Mouse (Mus musculus) spleen, adult 2 months (tissue): ENCODE results near the gene Dnmt3a. TPM values are rescaled to one million over a fixed set of nuclear protein-coding genes. Genes with fewer than 3 reads are reported as not detected.

ENCODE experiments used
- DNase-seq, 2 experiments: peaks; one replicate each; pipeline versions ENCODE4 v3.0.0 to v3.0.0-alpha.2; 2012 to 2021; ENCODE audit warnings: low spot score in 2 of 2, low read depth in 1 of 2
- H3K27ac ChIP-seq: fragments of 200-500 bp; 2 replicates; pipeline ENCODE4 v1.5.1; 2012; ENCODE audit warnings: low read length, inconsistent platforms; ENCODE audit not compliant: insufficient read depth
- H3K27me3 ChIP-seq: fragments of 200-500 bp; 2 replicates; pipeline ENCODE4 v1.6.1; 2012; ENCODE audit warnings: mild to moderate bottlenecking, moderate library complexity, low read length, inconsistent platforms; ENCODE audit not compliant: control insufficient read depth, insufficient read depth
- H3K36me3 ChIP-seq: fragments of 200-500 bp; 2 replicates; pipeline ENCODE4 v1.6.1; 2012; ENCODE audit warnings: mild to moderate bottlenecking, low read length, inconsistent platforms; ENCODE audit not compliant: control insufficient read depth, insufficient read depth
- H3K4me1 ChIP-seq: fragments of 200-500 bp; 2 replicates; pipeline ENCODE4 v1.6.1; 2011; ENCODE audit warnings: inconsistent platforms; ENCODE audit not compliant: control insufficient read depth, insufficient read depth, insufficient read length
- H3K4me3 ChIP-seq: fragments of 200-500 bp; 2 replicates; pipeline ENCODE4 v1.5.1; 2011; ENCODE audit warnings: mild to moderate bottlenecking, inconsistent platforms; ENCODE audit not compliant: insufficient read depth, insufficient read length; ENCODE audit errors: extremely low read depth
- CTCF ChIP-seq: fragments of 200-500 bp; IDR thresholded peaks from 2 replicates; pipeline ENCODE4 v1.5.1; 2011; ENCODE audit warnings: mild to moderate bottlenecking, inconsistent platforms; ENCODE audit not compliant: insufficient read depth, insufficient read length, insufficient replicate concordance; ENCODE audit errors: extremely low read depth
- POLR2A ChIP-seq: fragments of 200-500 bp; IDR thresholded peaks from 2 replicates; pipeline ENCODE4 v1.6.1; 2011; ENCODE audit warnings: low read depth, low read length, inconsistent platforms
- WGBS: fragments of 180-500 bp; shearing (Covaris S2); methylation state at CpG from one replicate; pipeline ENCODE4 v1.1.7; 2018; 5-methylcytosine and 5-hydroxymethylcytosine counted together
- polyA plus RNA-seq: library from polyadenylated mRNA; depleted of rRNA; stranded (reverse); fragments of >200 nt; gene quantifications from 2 replicates; pipeline ENCODE4 v1.2.3, GENCODE M21; 2012

Gene Dnmt3a
- polyA plus RNA-seq, 1 experiment = 19.3 TPM

DNA sequence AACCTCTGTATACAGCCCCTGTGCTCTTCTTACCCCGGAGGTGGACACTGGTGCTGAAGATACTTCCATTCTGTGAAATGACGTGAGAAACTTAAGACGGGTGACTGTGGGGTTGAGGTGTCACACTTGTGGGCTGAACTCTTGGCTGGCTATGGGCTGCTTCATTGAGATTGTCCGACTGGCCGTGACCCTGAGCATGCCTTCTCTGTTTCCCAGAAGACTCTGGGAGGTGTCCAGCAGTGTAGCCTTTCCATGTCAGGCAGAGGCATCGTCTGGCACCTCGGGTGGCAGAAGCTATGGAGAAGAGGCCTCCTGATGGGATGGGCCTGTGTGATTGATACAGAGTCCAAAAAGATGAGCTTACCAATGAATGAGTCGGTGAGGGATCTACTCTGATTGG is 7.3 kb downstream of the Dnmt3a start:
- Histone ChIP-seq H3K27me3 (no peaks in the 10 kb centered on the region), H3K4me3 (no peak overlapping the region), H3K4me1 (peaks cover 7% of the 10 kb centered on the region), H3K36me3 (no peaks in the 10 kb centered on the region), H3K27ac (no peak overlapping the region)
- no peak for DNase-seq
- TF ChIP-seq CTCF (no peak), POLR2A (no peak)
- 88% methylated on average over 8 of the region's 8 CpGs for WGBS

DNA sequence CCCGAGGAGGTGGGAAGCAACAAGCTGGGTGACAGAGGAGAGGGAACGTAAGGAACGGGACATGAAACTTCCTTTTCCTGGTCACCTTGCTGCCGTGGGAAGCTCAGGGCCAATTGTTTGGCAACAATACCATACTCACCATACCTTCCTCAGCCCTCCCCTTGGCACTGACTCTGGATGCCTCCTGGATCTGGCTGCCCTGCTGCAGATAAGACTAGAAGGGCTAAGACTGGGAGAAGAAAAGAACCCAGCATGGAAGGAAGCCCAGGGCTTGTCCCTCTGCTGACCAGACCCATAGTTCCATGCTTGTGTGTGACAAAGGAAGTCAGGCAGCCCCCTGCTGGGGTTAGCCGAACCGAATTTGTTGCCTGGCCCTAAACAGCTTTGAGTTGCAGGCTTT is 9.6 kb downstream of the Dnmt3a start:
- Histone ChIP-seq H3K4me1 (peaks cover 4% of the 10 kb centered on the region; the same call in 1 of the 2 replicates), H3K27ac (no peak overlapping the region), H3K36me3 (no peaks in the 10 kb centered on the region), H3K4me3 (no peak overlapping the region), H3K27me3 (no peaks in the 10 kb centered on the region)
- TF ChIP-seq CTCF = no peak
- TF ChIP-seq POLR2A = no peak
- 58% methylated on average over 6 of the region's 6 CpGs for WGBS
- no peak for DNase-seq

DNA sequence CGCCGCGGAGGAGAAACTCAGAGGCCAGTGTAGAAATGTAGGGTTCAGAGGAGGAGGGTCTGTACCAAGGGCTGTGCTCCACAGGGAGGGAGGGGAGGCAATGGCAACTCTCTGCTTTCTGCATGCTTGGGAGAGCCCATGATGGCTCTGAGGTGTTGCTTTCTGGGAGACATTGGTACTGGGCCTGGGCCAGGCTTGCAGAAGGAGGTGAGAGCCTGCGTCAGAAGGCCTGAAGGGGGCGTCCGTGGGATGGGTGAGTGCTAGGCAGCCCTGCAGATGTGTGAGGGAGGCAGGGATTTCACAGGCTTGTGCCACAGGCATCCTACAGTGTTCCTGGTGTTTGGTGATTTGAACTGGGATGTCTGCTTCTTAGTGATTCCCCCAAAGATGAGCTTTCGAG is 11.2 kb downstream of the Dnmt3a start:
- 83% methylated on average over 7 of the region's 7 CpGs for WGBS
- no peak for TF ChIP-seq POLR2A
- no peak for TF ChIP-seq CTCF
- H3K36me3 ChIP-seq = no peaks in the 10 kb centered on the region

DNA sequence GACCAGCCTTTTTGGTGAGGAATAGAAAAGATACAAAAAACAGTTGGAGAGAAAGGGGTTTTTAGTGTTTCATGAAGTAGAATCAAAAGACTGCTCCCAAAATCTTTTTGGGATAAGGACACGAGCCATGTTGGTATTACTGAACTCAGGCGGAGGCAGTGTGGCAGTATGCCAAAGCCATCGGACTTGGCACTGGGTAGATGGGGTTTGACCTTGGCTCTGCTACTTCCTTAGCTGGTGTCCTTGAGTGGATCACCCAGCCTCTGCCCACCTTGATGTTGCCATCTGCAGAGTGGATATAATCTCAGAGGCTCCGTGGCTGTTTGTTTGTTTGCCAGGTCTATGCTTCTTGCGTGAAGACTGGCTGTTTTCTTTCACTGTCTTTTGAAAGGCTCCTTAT is 11.8 kb downstream of the Dnmt3a start:
- DNase-seq = no peak
- no peaks in the 10 kb centered on the region for H3K36me3 ChIP-seq
- WGBS = 80% methylated on average over 5 of the region's 5 CpGs
- H3K27me3 ChIP-seq = no peaks in the 10 kb centered on the region
- no peak overlapping the region for H3K4me3 ChIP-seq
- no peak for TF ChIP-seq CTCF
- TF ChIP-seq POLR2A = no peak
- H3K27ac ChIP-seq = no peak overlapping the region
- H3K4me1 ChIP-seq = no peaks in the 10 kb centered on the region; the same call in 1 of the 2 replicates

More for the DNA sequence above, 11.2 kb downstream of the Dnmt3a start:
- no peak overlapping the region for H3K27ac ChIP-seq
- no peaks in the 10 kb centered on the region for H3K27me3 ChIP-seq
- no peak overlapping the region for H3K4me3 ChIP-seq
- H3K4me1 ChIP-seq = no peaks in the 10 kb centered on the region; the same call in 1 of the 2 replicates
- DNase-seq = no peak

DNA sequence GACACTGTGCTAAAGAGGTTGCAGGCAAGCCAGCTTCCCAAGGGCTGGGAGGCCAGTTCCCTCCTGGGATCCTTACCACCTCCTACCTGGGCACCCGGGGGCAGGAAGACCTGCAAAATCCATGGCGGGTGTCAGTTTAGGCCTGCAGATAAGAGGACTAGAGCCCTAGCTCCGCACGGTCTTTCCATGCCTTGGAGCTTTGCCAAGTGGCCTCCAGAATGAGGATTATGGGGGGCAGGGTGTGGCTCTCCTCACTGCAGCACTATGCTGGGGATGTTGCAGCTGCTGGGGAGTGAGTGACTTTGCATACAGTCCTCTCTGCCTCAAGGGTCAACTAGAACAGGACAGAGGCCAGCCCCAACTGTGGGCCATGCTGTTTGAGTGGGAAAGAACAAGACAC is 14.1 kb downstream of the Dnmt3a start:
- Histone ChIP-seq H3K4me3 (no peak overlapping the region), H3K27ac (no peak overlapping the region), H3K36me3 (no peaks in the 10 kb centered on the region), H3K4me1 (peaks cover 17% of the 10 kb centered on the region; the same call in 1 of the 2 replicates), H3K27me3 (no peaks in the 10 kb centered on the region)
- WGBS = 92% methylated on average over 4 of the region's 4 CpGs
- TF ChIP-seq POLR2A (no peak), CTCF (no peak)
- no peak for DNase-seq

DNA sequence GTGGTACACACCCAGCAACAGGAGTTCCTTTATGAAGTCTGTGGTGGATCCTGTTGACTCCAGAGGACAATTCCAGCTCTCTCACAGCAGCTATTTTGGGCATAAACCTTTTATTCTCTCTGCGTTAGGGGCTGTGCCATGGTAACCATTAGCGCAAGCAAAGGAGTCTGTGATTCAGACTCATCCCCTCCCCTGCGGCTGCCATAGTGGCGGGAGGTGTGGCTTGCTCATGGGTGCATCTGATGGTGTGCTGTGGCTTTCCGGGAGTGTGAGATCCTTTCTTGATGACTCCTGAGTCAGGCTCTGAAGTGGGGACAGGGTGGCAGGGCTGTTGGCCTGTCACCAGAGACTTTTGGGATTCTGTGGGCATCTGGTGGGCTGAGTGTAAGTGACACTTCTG is 17.6 kb downstream of the Dnmt3a start:
- Histone ChIP-seq H3K4me1 (peaks cover 21% of the 10 kb centered on the region; the same call in 1 of the 2 replicates), H3K27ac (no peak overlapping the region), H3K36me3 (no peaks in the 10 kb centered on the region), H3K4me3 (no peak overlapping the region), H3K27me3 (no peaks in the 10 kb centered on the region)
- DNase-seq = no peak
- TF ChIP-seq CTCF (no peak), POLR2A (no peak)
- 62% methylated on average over 5 of the region's 5 CpGs for WGBS

DNA sequence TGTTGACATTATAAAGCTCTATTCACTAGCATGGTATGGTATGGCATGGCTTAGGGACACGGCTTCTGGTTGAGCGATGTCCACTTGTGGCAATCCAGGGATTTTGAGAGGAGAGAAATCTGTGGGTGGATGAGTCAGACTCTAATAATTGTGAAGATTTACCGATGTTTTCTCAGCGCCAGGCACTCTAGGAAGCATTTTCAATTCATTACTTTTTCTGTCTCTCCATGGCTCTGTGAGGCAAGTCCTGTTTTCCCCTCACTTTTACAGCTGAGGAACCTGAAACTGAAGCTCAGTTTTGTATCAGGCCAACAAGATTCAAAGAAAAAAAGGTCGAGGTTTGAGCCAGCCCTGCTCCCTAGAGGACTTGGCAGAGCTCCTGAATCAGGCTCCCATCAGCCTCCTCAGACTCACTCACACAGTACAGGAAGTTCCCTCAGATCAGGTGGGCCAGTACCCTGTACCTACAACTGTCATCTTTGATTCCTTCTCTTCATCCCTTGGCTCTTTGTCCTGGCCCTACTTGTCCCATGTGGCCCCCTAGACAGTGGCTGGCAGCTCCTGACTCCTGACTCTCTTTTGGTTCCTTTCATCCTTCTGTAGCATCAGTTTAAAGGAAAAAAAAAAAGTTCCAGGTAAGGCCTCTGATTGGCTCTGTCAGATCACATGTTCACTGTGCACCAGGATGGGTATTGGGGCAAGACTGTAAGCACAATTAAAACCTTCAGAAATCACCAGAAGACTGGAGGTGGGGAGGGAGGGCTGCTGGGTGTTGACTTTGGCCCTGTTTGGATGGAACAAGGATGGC is 19.3 kb downstream of the Dnmt3a start:
- 70% methylated on average over 5 of the region's 5 CpGs for WGBS
- TF ChIP-seq POLR2A (no peak), CTCF (no peak)
- Histone ChIP-seq H3K27ac (no peak overlapping the region), H3K4me3 (no peak overlapping the region), H3K27me3 (no peaks in the 10 kb centered on the region), H3K4me1 (peaks cover 21% of the 10 kb centered on the region; the same call in 1 of the 2 replicates), H3K36me3 (no peaks in the 10 kb centered on the region)
- no peak for DNase-seq
